Mouse (Mus musculus) gastrocnemius, postnatal 14 days (tissue): ENCODE results near the gene Prdm16. TPM values are rescaled to one million over a fixed set of nuclear protein-coding genes. Genes with fewer than 3 reads are reported as not detected.
A peak's percentile ranks its signal among the peaks of the same experiment; 100 is the strongest.

Experiments
- DNase-seq: peaks from one replicate; pipeline ENCODE4 v3.0.0; 2021; ENCODE audit warnings: mixed read lengths
- intact Hi-C: fragments of 180-260 bp; cut with DNase I; formaldehyde crosslinking; loops from one replicate; pipeline ENCODE4 v1.15.1; 2025; ENCODE audit warnings: low total_unique reads
- total RNA-seq, 2 experiments: library from RNA; stranded (reverse); gene quantifications; 2 replicates each; pipeline ENCODE4 v1.2.3; 2021

Prdm16 gene
- total RNA-seq, 2 experiments from 2014 or later, result 1.2 to 3.5 TPM

DNA sequence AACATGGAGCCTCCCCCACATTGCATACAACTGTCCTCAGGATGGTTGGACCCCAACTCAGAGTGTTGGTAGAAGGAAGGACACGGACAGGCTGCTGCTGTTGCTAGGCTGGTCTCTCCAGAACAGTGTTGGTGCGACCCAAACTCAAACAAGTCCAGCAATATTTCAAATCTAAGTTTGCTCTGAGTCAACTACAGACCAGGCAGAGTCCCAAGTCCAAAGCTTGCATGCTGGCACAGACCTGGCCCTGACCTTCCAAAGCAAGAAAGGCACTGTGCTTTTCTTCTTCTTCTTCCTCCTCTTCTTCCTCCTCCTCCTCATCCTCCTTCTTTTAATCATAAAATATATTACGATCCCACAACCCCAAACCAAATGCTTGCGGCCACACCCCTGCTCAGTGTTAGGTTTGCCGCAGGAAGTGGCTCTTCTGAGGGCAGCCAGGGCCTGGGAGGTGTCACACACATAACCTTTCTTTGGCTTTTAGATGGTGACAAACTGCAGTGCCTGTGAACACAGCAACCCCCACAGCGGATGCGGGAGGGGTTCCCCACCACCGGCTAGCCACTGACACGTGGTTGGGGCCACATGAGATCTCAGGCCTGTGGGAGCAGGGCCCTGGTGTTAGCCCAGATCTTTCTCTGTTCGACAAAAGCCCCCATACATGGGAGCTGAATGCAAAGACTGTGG, 260.6 kb downstream of the Prdm16 start:
- intact Hi-C loops, result no loop called here
- no peak for DNase-seq

DNA sequence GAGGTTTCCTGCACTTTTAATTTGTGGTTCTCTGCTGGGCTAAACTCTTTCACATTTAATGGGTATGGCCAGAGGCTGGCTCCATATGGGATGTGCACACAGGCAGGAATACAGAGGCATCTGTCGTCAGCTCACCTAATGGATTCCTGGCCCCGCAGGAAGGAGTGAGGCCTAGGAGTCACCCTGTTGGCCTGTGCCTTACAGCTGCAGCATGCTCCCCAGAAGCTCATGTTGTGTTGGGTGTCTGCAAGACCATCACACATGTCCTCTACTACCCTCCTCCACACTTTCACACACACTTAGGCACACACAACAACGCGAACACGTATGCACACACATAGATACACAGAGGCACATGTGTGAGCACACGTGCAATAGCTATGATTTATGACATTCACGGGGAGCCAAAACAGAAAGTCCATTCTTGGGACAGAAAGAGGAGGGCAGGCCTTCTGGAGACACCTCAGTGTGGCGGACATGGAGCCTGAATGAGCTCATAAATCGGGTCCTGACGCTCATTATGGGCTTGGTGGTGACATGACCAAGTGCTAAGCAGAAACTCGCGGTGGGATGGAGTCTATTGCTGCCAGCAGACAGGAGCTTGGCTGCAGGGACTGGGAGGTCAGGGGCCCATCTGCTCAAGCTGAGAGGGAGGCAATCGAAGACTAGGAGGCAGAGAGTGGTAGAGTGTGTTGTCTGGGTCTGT, 265.0 kb downstream of the Prdm16 start:
- intact Hi-C loops, result no loop called here
- no peak for DNase-seq

DNA sequence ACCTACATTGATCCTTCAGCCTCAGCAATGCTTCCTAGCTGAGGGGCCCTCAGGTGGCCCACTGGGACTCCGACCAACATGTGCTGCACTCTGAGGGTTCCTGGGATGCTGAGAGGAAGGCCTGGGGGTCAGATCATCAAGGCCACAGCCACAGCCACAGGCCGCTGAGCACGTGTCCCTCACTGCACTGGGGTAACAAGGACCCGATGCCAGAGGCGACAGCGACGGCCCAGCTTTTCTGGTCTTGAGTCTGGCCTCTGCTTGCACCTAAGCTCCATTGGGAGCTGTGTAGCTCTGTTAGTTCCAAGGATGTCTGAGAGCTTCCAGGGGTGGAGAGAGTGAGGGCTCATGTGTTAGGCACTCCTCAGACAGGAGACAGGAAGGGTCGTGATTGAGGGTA, 265.8 kb downstream of the Prdm16 start:
- DNase-seq, result no peak
- intact Hi-C loops, result no loop called here

DNA sequence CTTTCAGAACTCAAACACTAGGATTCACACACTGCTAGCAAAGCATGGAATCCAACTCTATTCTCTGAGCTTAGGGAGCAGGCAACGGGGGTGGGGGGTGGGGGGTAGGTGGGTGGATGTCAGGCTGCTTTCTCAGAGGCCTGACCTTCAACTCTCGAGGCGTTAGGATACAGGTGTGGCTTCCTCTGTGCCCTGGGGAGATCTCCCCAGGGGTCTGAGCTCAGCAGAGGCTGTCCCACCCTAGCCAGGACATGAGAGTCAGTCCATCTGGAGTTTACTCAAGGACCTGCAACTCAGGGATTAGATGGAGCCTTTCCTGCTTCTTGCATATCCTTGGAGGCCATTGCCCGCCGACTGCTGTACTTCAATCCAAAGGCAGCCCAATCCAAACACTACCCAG, 267.6 kb downstream of the Prdm16 start:
- intact Hi-C loops, result no loop called here

DNA sequence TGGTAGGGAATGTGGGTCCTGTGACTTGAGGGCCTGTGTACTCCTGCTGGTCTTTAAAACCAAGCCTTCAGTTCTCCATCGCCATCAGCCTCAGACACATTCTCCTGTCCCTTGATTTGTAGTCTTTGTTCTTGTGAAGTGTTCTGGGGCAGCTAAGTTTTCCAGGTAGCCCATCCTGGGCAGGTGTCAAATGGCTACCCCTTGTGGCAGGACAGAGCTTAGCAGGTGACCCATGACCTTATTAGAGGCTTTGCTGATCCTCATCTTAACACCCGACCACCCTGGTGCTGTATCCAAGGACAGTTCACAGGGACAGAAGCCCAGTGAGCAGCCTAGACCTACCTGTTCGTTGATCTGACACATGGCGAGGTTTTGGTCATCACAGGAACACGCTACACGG, 269.8 kb downstream of the Prdm16 start:
- no peak for DNase-seq
- intact Hi-C loops, result no loop called here

More for the DNA sequence above, 267.6 kb downstream of the Prdm16 start:
- no peak for DNase-seq

DNA sequence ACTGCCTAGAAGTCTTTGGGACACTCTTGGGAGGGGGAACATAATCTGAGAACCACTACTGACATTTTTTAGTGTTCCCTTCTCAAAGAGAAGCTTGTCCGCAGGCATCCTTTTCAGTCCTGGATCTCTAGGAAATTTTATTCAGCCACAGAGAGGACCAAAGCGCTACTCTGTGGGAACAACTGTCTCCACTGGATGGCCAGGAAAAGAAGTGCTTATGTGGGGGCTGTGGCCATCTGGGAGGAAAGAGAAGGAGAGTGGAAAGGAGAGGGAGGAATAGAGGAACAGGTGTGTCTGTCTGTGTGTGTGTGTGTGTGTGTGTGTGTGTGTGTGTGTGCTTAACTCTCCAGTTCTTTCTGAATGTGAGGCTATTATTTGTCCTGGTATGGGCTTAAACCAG, 271.9 kb downstream of the Prdm16 start:
- intact Hi-C loops, result no loop called here
- no peak for DNase-seq

DNA sequence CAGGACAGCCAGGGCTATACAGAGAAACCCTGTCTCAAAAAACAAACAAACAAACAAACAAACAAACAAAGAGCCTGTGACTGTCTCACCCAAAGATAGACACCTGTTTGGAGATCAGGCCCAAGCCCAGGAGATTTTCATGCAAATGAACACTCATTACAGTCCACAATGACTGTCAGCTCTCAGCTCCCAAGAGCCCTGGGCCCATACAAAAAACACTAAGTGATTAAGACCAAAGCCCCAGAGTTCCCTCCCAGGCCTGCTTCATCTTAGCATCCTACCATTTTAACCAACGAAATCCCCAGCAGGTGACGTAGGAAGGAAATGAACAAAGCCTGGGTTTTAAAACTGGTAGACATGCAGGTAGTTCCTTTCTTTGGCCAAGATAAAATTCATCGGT, 275.8 kb downstream of the Prdm16 start:
- intact Hi-C loops, result no loop called here
- DNase-seq, result no peak

DNA sequence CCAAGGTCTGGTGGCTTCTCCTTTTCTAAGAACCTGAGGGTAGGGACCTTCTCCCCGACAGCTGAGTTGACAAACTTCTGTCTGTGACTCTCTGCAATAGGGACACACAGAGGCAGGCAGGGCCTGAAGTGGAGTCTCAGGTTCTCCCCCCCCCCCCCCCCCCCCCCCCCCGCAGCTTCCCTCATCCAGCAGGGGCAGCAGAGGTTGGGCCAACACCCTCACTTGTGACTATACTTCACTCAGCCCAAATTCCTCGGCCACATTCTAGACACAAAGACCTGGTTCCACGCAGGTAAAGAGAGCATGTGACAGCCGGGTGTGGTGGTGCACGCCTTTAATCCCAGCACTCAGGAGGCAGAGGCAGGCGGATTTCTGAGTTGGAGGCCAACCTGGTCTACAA, 276.2 kb downstream of the Prdm16 start:
- no peak for DNase-seq
- intact Hi-C loops, result no loop called here

DNA sequence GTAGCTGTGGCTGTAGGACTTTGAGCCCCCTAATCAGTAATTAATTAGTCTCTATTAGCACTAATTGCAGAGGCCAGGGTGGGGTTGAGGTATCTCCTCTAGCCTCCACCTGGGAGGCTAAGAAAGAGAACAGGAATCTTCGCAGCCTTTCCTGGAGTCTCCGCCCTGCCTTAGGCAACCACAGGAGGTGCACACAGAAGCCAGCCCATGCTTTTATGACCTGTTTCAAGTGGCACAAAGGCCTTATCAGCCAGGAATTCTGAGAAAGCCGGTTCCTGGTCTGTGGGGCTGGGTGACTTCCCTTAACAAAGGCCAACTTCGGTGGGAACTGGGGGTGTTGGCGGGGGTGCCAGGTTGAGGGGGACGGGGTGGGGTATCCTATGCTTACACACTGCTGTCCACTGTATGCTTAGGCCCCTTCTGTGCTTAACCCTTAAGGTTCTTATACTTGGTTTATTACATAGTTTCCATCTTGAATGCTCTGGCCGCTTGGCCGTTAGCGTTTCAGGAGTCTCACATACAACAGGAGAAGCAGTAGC, 276.8 kb downstream of the Prdm16 start:
- DNase-seq, result no peak
- intact Hi-C loops, result no loop called here

DNA sequence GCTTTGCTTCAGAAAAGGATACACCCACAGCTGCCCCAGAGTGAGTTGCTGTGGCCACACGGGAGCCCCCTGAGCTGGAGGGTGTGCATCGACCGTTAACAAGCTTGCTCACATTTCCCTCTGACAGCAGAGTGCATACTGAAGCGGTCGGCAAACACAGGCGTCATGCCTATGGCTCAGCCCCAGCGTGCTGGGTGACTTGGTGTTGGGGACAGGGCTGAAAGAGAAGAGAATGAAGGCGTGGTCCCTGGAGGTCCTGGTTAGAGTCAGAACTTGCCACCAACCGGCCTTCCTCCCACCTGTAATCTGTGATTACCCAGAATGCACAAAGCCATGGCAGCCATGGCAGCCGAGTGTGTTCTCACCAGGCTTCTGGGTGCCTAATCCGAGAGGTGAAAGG, 277.9 kb downstream of the Prdm16 start:
- DNase-seq, result no peak
- intact Hi-C loops, result no loop called here

DNA sequence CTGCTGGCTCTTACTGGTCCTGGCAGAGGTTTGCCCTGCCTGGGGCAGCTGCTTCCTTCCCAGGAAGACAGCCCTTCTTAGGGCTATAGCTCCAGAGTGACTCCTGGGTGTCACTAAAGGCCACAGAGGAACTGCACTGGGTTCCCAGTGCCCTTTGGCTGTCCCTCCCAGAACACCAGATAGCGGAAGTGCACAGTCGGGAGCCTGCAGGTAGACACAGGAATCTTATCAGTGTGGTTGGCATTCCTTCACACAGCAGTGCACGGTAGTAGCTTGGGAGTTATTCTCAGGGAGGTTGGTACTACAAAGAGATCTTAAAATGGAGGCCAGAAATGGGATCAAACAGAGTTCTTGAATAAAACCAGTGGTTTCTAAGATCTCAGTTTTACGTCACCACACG, 278.3 kb downstream of the Prdm16 start:
- intact Hi-C loops, result no loop called here
- no peak for DNase-seq

DNA sequence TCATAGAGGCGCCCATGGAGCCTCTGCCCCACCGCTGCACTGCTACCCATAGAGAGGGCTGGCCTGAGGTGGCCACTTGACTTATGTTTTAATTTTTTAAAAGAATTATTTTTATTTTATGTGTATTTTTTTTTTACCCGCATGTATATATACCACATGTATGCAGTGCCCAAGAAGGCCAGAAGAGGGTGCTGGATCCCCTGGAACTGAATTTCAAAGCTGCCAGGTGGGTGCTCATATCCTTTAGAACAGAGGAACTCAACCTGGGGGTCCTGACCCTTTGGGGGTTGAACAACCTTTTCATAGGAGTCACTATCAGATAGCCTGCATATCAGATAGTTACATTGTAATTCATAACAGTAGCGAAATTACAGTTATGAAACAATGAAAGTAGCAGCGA, 281.3 kb downstream of the Prdm16 start:
- DNase-seq, result no peak
- intact Hi-C loops, result no loop called here

DNA sequence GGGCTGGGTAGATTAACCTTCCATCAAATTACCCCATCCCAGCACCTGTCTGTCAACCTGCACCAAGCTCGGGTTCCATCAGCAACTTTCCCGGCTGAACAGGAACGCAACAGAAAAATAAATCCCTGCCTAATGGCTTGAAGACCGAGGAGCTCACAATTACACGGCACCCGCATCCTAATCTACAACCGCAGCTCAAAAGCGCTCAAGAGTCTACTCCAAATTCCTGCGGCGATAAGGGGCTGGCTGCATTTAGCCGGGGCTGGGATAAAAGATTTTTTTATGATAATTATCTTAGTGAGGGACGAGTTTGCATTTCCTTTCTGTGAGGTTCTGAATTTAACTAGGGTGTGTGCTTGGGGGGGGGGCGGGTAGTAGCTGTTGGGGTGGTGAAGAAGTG, 284.4 kb downstream of the Prdm16 start:
- intact Hi-C loops, result no loop called here
- no peak for DNase-seq

DNA sequence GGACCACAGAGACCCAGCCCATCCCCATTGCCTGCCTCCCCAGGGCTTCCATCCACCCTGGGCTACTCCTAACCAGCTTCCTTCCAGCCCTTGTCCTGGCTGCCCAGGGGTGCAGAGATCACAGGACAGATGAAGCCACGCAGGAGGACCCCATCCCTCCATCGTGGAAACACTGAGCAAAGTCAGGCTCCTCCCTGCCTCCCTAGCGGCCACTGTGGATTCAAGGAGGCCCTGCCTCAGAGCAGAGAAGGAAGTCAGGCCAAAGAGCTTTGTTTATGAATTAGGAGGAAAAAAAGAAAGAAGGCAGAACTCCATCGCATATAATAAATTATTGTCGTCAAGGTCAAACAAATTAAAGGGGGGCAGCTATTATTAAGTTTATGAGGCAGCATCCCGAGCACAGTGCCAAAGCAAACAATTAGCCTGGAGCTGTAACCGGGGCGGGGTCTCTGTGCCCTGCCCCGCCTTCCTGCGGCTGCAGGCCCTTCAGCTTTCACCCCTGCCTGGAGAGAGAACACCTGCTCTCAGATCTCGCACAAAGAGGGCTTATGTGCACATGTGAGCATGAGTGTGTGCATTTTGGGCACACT, 288.4 kb downstream of the Prdm16 start:
- no peak for DNase-seq
- intact Hi-C loops, result no loop called here

DNA sequence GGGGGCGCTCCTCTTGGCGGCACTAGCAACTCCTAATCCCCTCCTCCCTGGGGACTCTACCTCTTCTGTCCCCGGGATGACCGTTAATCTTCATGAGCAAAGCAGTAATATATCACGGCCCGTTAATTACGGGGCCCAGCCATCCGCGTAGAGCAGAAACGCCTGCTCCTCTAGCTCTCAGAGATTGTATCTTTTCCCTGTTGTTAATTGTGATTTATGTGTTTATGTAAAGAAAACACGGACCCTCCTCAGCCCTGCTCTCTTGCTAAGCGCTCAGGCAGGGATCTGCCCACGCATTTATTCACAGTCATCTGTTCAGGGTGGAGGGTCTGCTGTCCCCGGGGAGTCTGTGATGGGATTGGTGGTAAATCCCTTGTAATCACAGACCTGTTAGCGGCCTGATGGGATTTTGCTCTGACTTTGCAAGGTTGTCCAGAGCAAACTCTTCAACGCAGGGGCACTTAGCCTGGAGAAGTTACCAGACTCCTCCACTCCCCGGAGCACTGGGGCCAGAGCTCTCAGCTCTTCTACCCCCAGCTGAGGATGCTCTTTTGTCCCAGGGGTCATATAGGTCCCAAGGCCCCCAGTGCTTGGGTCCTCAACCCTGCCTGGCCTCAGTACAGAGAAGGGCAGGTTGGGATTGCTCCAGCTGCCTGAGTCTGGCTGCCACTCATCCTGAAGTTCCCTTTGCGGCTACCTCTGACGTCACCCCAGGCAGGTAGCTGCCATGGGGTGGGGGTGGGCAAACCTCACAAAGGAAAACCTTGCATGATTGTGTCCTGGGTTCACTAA, 289.7 kb downstream of the Prdm16 start:
- intact Hi-C loops, result no loop called here

DNA sequence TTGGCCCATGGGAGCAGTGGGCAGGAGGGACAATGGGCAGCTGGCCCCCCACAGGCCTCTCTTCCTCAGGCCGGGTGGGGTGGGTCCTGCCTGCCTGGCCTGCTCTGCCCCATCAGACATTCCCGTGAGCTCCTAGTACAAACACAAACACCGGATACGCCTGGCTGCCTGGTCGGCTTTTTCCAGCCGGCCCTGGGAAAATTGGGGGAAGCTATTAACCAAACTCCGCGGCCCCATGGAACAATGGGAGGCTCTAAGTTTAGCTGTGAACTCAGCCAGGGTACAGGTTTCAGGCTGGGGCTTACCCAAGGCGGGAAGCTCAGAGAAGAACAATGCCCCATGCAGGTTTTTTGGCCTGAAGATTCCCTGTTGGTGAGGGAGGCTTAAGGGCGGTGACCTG, 300.0 kb downstream of the Prdm16 start:
- intact Hi-C loops, result no loop called here
- peak; percentile 33 for DNase-seq

More for the DNA sequence above, 289.7 kb downstream of the Prdm16 start:
- DNase-seq, result no peak

DNA sequence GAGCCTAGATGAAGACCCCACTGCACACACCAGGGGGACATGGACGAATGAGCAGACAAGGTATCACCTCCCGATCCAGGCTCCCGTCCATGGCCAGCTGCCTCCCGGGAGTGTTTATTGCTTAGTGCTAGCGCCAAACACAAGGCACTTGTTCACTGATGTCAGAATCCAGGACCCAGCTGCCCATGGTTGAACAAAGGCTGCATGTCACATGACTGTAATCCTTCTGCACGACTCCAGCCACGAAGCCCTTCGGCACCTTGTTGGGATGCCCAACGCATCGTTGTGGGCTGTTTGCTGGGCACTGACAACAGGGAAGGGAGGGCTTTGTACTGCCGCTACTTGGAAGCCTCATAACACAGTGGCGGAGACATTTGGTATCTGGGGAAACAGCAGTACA, 300.9 kb downstream of the Prdm16 start, which contains the start of gene B230104I21Rik:
B230104I21Rik (plus strand) TSS at position 367 of the 400 bp plus-strand sequence.
- no peak for DNase-seq
- intact Hi-C loops, result no loop called here

DNA sequence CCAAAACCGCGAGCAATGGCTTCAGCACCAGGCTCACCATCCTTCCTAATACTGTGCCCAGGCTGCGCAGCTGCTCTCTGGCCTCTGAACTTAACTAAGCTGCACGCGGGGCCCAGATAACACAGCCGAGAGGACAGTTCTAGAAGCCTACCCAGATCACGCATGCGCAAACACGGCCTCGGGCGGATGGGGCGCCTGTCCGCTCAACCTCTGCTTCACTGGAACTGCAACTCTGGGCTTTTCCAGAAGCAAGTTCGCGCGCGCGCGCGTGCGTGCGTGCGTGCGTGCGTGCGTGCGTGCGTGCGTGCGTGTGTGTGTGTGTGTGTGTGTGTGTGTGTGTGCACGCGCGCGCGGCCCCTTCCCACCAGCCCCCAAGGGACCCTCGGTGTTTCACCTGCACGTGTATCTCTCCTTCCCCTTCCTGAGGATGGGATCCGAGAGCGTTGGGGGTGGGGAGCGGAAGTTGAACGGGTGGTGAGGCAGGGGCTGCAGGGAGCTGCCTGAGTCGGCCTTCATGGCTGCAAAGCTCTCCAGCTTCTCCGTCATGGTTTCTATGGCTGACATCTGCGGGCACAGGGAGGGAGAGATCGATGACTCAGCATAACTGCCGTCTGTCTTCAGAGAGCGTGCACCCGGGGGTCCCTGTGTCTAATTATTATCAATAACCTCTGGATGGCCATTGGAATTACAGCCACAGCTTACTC, 301.8 kb downstream of the Prdm16 start:
- intact Hi-C loops, result no loop called here
- DNase-seq, result peak; percentile 42

DNA sequence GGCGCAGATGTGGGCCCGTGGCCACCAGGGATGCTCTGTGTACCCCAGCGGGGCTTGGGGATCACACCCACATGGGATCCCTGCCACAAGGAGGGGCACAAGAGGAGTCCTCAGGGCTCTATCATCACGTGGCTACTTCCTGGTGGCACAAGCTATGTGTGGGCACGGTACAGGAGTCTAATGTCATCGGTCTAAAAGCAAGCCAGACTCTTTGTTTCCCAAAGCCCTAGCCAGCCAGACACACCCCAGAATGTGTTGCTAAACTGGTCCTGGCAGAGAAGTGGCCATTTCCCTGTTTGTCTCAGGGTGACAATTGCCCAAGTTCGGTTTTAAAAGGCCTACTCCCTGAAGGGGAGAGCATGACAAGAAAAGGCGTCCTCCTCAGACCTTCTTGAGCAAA, 303.4 kb downstream of the Prdm16 start:
- DNase-seq, result no peak
- intact Hi-C loops, result no loop called here
